Mouse (Mus musculus): Measurements from ENCODE around the gene Tes3-ps.

GRCm38 (mm10) chr13:49536946-49537345 lies 43.8 kb downstream of the Tes3-ps start:
- no peak for TF ChIP-seq GATA1 (IDR thresholded peaks at IDR 0.05; ENCODE audit: borderline replicate concordance, low read length)
- TF ChIP-seq FLI1 (IDR thresholded peaks at IDR 0.05; ENCODE audit: low read length): no peak
